Mouse (Mus musculus) lung, embryonic 14.5 days (tissue): ENCODE measurements around the gene Wwox. TPM values are rescaled to one million over a fixed set of nuclear protein-coding genes. Genes with fewer than 3 reads are reported as not detected.

Experiments
- ATAC-seq: fragments of 200-750 bp; cut with Nextera tagmentation; 2 replicates; pipeline ENCODE4 v1.8.0; 2017; ENCODE audit warnings: mild to moderate bottlenecking, moderate TSS enrichment, moderate library complexity; ENCODE audit not compliant: insufficient read depth
- DNase-seq: peaks from one replicate; pipeline ENCODE4 v3.0.0-alpha.2; 2015
- H3K27ac ChIP-seq: fragments of 300-500 bp; sonication (generic); 2 replicates; pipeline ENCODE4 v1.5.1; 2014; ENCODE audit warnings: low read depth, mild to moderate bottlenecking, moderate library complexity
- H3K27me3 ChIP-seq: fragments of 300-500 bp; sonication (generic); 2 replicates; pipeline ENCODE4 v1.6.1; 2014; ENCODE audit warnings: low read length, control low read depth; ENCODE audit not compliant: insufficient read depth
- H3K36me3 ChIP-seq: fragments of 300-500 bp; sonication (generic); 2 replicates; pipeline ENCODE4 v1.6.1; 2014; ENCODE audit warnings: control low read depth; ENCODE audit not compliant: insufficient read depth
- H3K4me1 ChIP-seq: fragments of 300-500 bp; sonication (generic); 2 replicates; pipeline ENCODE4 v1.6.1; 2014; ENCODE audit warnings: antibody characterized with exemption, control low read depth; ENCODE audit not compliant: insufficient read depth
- H3K4me2 ChIP-seq: fragments of 300-500 bp; sonication (generic); 2 replicates; pipeline ENCODE4 v1.6.1; 2014; ENCODE audit warnings: mild to moderate bottlenecking
- H3K4me3 ChIP-seq: fragments of 300-500 bp; sonication (generic); 2 replicates; pipeline ENCODE4 v1.5.1; 2014; ENCODE audit warnings: low read depth, low read length
- H3K9ac ChIP-seq: fragments of 300-500 bp; sonication (generic); 2 replicates; pipeline ENCODE4 v1.6.1; 2014
- H3K9me3 ChIP-seq: fragments of 300-500 bp; sonication (generic); 2 replicates; pipeline ENCODE4 v1.6.1; 2016; ENCODE audit warnings: low read depth, low read length, control low read depth
- CTCF ChIP-seq: IDR thresholded peaks from 2 replicates; pipeline ENCODE4 v1.5.1; 2016; ENCODE audit warnings: antibody characterized with exemption, low read depth
- WGBS: fragments of 180-500 bp; shearing (Covaris S2); extraction: QIAGEN DNeasy Blood & Tissue Kit; methylation state at CpG from one replicate; pipeline ENCODE4 v1.1.7; 2014; 5-methylcytosine and 5-hydroxymethylcytosine counted together
- polyA plus RNA-seq: library from polyadenylated mRNA; unstranded; fragments of >200 nt; fragmentation: Nextera tagmentation; extraction: Ambion mirVana; gene quantifications from 2 replicates; pipeline ENCODE4 v1.2.1, GENCODE M21; 2014

The Wwox gene
- polyA plus RNA-seq, 1 experiment from 2014 or later: 16.1 TPM

DNA sequence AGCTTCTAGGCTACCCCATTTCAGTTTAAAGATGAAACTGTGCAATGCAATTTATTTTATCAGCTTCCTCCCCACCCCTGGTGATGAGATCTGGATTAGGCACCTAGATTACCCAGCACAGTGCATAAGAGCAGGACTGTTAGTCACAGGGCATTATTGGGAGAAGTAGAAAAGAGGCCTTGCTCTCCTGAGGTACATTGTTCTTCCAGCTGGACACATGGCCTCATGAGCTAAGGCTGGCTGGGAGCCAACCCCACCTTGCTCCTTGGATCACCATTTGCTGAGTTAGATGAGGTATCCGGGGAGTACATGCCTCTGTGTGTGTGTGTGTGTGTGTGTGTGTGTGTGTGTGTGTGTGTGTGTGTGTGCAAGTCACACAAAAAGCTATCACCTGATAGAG is 70.8 kb downstream of the Wwox start:
- Histone ChIP-seq H3K4me1 (peaks cover 8% of the 10 kb centered on the region), H3K27ac (no peak overlapping the region), H3K4me3 (no peak overlapping the region), H3K27me3 (no peaks in the 10 kb centered on the region), H3K9ac (no peak overlapping the region), H3K4me2 (no peak overlapping the region), H3K36me3 (no peaks in the 10 kb centered on the region), H3K9me3 (no peaks in the 10 kb centered on the region)
- ATAC-seq (no peak), DNase-seq (no peak)
- TF ChIP-seq CTCF: no peak
- 72% methylated on average over 1 of the region's 1 CpGs for WGBS

- WGBS: 39% methylated on average over 26 of the region's 26 CpGs
- Histone ChIP-seq H3K9me3 (no peaks in the 10 kb centered on the region), H3K9ac (no peak overlapping the region), H3K36me3 (no peaks in the 10 kb centered on the region), H3K27me3 (no peaks in the 10 kb centered on the region), H3K4me2 (no peak overlapping the region), H3K4me1 (no peaks in the 10 kb centered on the region), H3K4me3 (no peak overlapping the region), H3K27ac (peak overlapping the region; percentile 48; the same call in 1 of the 2 replicates)
- DNase-seq (peak; percentile 88), ATAC-seq (peak; percentile 95)
- no peak for TF ChIP-seq CTCF
Observed at GRCm38 (mm10) chr8:114512075-114512935, 72.8 kb downstream of the Wwox start.

GRCm38 (mm10) chr8:114514692-114515091 is 75.2 kb downstream of the Wwox start:
- Histone ChIP-seq H3K36me3 (no peaks in the 10 kb centered on the region), H3K4me2 (no peak overlapping the region), H3K27ac (no peak overlapping the region), H3K9ac (no peak overlapping the region), H3K27me3 (no peaks in the 10 kb centered on the region), H3K4me3 (no peak overlapping the region), H3K4me1 (no peaks in the 10 kb centered on the region), H3K9me3 (no peaks in the 10 kb centered on the region)
- 87% methylated on average over 11 of the region's 11 CpGs for WGBS
- no peak for TF ChIP-seq CTCF
- no peak for DNase-seq
- no peak for ATAC-seq

GRCm38 (mm10) chr8:114523061-114523460 is 83.6 kb downstream of the Wwox start:
- Histone ChIP-seq H3K27me3 (no peaks in the 10 kb centered on the region), H3K4me3 (no peak overlapping the region), H3K4me1 (no peaks in the 10 kb centered on the region), H3K36me3 (no peaks in the 10 kb centered on the region), H3K9ac (no peak overlapping the region), H3K4me2 (no peak overlapping the region), H3K9me3 (no peaks in the 10 kb centered on the region), H3K27ac (no peak overlapping the region)
- TF ChIP-seq CTCF: no peak
- ATAC-seq: no peak
- 81% methylated on average over 2 of the region's 2 CpGs for WGBS
- no peak for DNase-seq

- no peak overlapping the region for H3K27ac ChIP-seq
- ATAC-seq: no peak
Observed at GRCm38 (mm10) chr8:114526626-114527267, 87.3 kb downstream of the Wwox start.

DNA sequence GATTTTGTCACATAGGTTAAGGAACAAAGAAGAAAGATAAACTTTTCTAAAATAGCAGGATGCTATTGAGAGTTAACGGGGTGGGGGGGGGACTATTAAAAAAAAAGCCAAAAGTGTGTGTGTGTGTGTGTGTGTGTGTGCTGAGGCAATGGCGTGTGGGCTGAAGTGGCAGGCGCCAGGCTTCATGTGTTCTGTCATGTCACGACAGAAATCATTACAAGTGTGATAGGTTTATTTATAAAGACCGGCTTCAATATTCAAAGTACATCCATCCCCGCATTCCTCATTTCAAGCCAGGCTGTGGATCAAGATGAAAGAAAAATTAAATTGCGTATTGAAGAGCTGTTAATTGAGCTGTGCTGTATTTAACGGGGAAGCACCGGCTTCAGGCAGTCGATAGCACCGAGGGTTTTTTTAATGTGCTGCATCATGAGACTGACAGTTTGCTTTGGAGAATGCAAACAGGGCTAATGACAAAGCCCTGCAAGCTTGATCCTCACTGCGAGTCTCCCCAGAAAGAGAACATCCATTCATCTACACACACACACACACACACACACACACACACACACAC is 88.3 kb downstream of the Wwox start:
- no peak overlapping the region for H3K4me2 ChIP-seq
- no peaks in the 10 kb centered on the region for H3K9me3 ChIP-seq
- WGBS: 29% methylated on average over 12 of the region's 12 CpGs
- no peak overlapping the region for H3K9ac ChIP-seq
- ATAC-seq (peak; percentile 58), DNase-seq (peak; percentile 73)
- H3K36me3 ChIP-seq: no peaks in the 10 kb centered on the region
- no peak overlapping the region for H3K27ac ChIP-seq
- H3K27me3 ChIP-seq: no peaks in the 10 kb centered on the region
- H3K4me3 ChIP-seq: no peak overlapping the region
- H3K4me1 ChIP-seq: peaks cover 11% of the 10 kb centered on the region; the same call in 1 of the 2 replicates
- no peak for TF ChIP-seq CTCF

More at GRCm38 (mm10) chr8:114526626-114527267, 87.3 kb downstream of the Wwox start:
- no peak overlapping the region for H3K9ac ChIP-seq
- no peaks in the 10 kb centered on the region for H3K9me3 ChIP-seq
- 69% methylated on average over 15 of the region's 15 CpGs for WGBS
- peak; percentile 48 for DNase-seq
- TF ChIP-seq CTCF: no peak
- no peak overlapping the region for H3K4me2 ChIP-seq
- no peak overlapping the region for H3K4me3 ChIP-seq
- H3K27me3 ChIP-seq: no peaks in the 10 kb centered on the region
- peaks cover 10% of the 10 kb centered on the region; the same call in 1 of the 2 replicates for H3K4me1 ChIP-seq
- H3K36me3 ChIP-seq: no peaks in the 10 kb centered on the region

DNA sequence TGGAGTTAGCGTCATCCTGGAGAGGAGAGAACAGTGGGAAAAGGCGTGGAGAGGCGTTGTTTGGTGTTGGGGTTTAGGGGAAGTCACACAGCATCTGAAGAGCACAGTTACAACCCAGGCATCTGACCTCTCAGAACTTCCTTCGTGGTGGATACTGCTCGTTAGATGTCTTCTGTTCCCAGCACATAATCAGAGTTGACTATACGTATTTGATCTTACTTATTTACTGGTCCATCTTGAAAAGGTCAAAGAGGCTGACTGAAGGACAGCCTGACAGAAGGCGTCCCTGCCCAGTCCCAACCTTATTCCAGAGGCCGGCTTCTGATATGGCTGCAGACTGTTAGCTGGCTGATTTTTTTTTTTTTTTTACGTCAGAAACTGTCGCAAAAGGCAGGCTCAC is 90.1 kb downstream of the Wwox start:
- H3K9me3 ChIP-seq: no peaks in the 10 kb centered on the region
- no peak overlapping the region for H3K9ac ChIP-seq
- no peak overlapping the region for H3K4me3 ChIP-seq
- ATAC-seq (peak; percentile 61; the same call in 1 of the 2 replicates), DNase-seq (peak; percentile 55)
- no peaks in the 10 kb centered on the region for H3K36me3 ChIP-seq
- no peak overlapping the region for H3K27ac ChIP-seq
- no peak overlapping the region for H3K4me2 ChIP-seq
- H3K4me1 ChIP-seq: peaks cover 11% of the 10 kb centered on the region; the same call in 1 of the 2 replicates
- WGBS: 52% methylated on average over 10 of the region's 10 CpGs
- no peak for TF ChIP-seq CTCF
- no peaks in the 10 kb centered on the region for H3K27me3 ChIP-seq
